Mouse (Mus musculus) heart, postnatal 4 days (tissue): ENCODE measurements at regions not wholly inside any gene's neighbourhood (a gene's known extent, or its start where the extent isn't known, plus 50 kb on each side); places are given as distances from the start of the nearest gene placed in this dataset.

Experiments
- DNase-seq: peaks from one replicate; pipeline ENCODE4 v3.0.0; 2021

- DNase-seq = no peak
Observed at GRCm38 (mm10) chr1:193678448-193678847, 308.4 kb upstream of the Camk1g start.

GRCm38 (mm10) chr1:193673236-193673830 lies 303.2 kb upstream of the Camk1g start:
- peak; percentile 58 for DNase-seq

GRCm38 (mm10) chr1:193672681-193673080 lies 302.6 kb upstream of the Camk1g start:
- DNase-seq = no peak

- DNase-seq = no peak
Observed at GRCm38 (mm10) chr1:193671816-193672254, 301.7 kb upstream of the Camk1g start.

- DNase-seq = no peak
Observed at GRCm38 (mm10) chr1:193671046-193671445, 300.9 kb upstream of the Camk1g start.

- no peak for DNase-seq
Observed at GRCm38 (mm10) chr1:193670008-193670407, 299.9 kb upstream of the Camk1g start.

GRCm38 (mm10) chr1:193668841-193669240 lies 298.7 kb upstream of the Camk1g start:
- peak; percentile 61 for DNase-seq

GRCm38 (mm10) chr1:193665854-193666253 lies 295.8 kb upstream of the Camk1g start:
- peak; percentile 14 for DNase-seq

GRCm38 (mm10) chr1:193664569-193664968 lies 294.5 kb upstream of the Camk1g start:
- no peak for DNase-seq

- no peak for DNase-seq
Observed at GRCm38 (mm10) chr1:193663587-193663986, 293.5 kb upstream of the Camk1g start.

GRCm38 (mm10) chr1:193662166-193662890 lies 292.2 kb upstream of the Camk1g start:
- no peak for DNase-seq

GRCm38 (mm10) chr1:193661377-193661776 lies 291.3 kb upstream of the Camk1g start:
- no peak for DNase-seq

- DNase-seq = no peak
Observed at GRCm38 (mm10) chr1:193655076-193655677, 285.1 kb upstream of the Camk1g start.

GRCm38 (mm10) chr1:193650275-193650674 lies 280.2 kb upstream of the Camk1g start:
- no peak for DNase-seq

- DNase-seq = no peak
Observed at GRCm38 (mm10) chr1:193649400-193649799, 279.3 kb upstream of the Camk1g start.

- DNase-seq = no peak
Observed at GRCm38 (mm10) chr1:193647371-193648270, 277.5 kb upstream of the Camk1g start.

GRCm38 (mm10) chr1:193644506-193644905 lies 274.4 kb upstream of the Camk1g start:
- DNase-seq = no peak

GRCm38 (mm10) chr1:193636451-193636850 lies 266.4 kb upstream of the Camk1g start:
- no peak for DNase-seq

GRCm38 (mm10) chr1:193632115-193632514 lies 262.0 kb upstream of the Camk1g start:
- no peak for DNase-seq

GRCm38 (mm10) chr1:193629887-193630286 lies 259.8 kb upstream of the Camk1g start:
- DNase-seq = peak; percentile 49

GRCm38 (mm10) chr1:193626924-193627849 lies 257.1 kb upstream of the Camk1g start:
- peak; percentile 5 for DNase-seq
